Mouse (Mus musculus) CD4-positive naive resting alpha-beta T cell, adult 57 days (primary cell): ENCODE results near the gene Shank3. TPM values are rescaled to one million over a fixed set of nuclear protein-coding genes. Genes with fewer than 3 reads are reported as not detected.

Source experiments
- total RNA-seq: library from RNA; stranded (reverse); gene quantifications from one replicate; pipeline ENCODE4 v1.2.4, GENCODE M21; 2023

The Shank3 gene
- total RNA-seq, result 1.0 TPM

DNA sequence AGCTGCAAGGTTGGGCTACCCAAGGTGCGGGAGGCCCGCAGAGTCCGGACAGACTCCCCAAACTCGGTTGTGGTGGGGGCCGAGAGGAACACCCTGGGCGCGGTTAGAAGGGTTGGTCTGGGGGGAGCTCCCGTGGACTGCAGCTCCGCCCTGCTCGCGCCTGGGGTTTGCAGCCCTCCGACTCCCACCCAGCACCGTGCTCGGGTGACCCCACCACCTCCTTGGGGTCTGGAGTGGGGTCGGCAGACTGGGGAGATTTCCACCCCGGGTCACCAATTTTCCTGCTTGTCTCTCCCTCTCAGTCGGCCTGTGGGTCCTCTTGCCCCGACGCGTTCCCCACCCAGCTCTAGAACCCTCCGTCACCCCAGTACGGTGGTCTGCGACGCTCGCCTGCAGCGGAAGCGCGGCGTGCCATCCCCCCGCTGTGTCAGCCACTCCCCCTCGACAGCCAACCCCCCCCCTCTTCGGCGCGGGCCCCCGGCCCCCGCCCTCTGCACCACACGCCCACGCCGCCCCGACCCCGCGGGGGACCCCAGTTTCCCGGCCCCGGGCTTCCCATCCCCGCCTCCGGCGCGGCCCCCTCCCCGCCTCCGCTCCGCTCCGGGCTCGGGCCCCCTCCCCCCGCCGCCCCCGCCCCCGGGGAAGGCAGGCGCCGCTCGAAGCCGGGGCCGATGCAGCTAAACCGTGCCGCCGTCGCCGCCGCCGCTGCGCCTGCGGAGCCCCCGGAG lies at the start of gene Shank3:
Shank3 (plus strand) TSS at position 663 of the 728 bp plus-strand sequence.

DNA sequence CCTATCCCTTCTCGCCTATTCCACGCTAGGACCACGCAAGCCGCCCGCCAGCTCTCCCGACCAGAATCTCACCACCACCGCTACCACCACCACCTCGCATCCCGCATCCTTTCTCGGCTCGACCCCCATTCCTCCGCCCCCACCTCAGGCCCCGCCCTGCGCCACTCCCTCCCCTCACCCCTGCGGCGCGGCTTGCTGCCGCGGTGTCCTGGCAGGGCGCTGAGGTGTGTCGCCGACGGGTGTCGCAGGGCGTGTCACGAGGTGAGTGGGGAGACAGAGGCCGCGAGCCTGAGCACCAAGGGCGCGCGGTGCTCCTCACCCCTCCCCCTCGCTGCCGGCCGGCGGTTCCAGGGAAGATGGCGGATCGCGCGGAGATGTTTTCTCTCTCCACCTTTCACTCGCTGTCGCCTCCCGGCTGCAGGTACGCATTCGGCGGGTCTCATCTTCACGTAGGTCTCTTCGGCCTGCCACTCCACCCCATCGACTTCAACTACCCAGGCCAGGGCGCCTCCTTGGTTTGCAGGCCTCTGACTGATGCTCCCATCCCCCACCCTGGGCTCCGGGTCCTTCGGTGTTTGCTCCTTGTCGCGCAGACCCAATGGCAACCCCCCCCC lies 45.5 kb upstream of the Shank3 start, which contains the start of gene Mapk8ip2:
Mapk8ip2 (plus strand) TSS at position 49 of the 614 bp plus-strand sequence.

DNA sequence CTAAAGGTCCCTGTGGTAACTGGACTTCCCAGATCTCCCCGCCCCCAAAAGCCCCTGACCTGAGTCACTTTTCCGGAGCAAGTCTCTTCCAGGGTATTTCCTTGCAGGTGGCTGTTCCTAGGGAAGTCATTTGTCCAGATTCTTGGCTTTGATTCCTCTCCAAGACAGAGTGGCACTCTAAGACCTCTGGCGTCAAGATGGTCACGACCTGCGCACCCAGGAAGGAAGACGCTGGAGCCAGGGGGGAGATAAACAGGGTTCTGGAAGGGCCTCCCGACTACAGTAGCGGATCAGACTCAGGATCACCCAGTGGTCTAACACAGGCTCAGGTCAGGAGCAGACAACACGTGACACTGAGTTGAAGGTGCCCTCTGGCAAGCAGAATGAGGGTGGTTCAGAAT lies 22.3 kb upstream of the Shank3 start, which contains the start of gene Arsa:
Arsa (minus strand) TSS at position 335 of the 401 bp plus-strand sequence.

DNA sequence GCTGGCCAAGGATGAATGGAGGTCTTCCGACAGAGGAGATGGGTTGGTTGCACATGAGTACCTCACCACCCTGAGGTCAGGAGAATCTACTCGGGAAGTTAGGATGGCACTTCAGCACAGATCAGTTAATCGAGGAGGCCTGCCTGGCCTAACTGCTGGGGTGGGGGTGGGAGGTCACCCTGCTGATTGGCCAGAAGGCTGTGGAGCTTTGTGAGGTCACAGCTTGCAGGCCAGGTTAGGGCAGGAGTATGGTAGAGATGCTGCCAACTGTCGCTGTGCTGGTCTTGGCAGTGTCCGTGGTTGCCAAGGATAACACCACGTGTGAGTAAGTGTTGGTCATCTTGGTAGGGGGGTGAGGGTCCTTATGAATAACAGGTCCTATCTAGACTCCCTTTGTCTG lies 68.7 kb downstream of the Shank3 start, which contains the start of gene Acr:
Acr (plus strand) TSS at position 213 of the 400 bp plus-strand sequence.

DNA sequence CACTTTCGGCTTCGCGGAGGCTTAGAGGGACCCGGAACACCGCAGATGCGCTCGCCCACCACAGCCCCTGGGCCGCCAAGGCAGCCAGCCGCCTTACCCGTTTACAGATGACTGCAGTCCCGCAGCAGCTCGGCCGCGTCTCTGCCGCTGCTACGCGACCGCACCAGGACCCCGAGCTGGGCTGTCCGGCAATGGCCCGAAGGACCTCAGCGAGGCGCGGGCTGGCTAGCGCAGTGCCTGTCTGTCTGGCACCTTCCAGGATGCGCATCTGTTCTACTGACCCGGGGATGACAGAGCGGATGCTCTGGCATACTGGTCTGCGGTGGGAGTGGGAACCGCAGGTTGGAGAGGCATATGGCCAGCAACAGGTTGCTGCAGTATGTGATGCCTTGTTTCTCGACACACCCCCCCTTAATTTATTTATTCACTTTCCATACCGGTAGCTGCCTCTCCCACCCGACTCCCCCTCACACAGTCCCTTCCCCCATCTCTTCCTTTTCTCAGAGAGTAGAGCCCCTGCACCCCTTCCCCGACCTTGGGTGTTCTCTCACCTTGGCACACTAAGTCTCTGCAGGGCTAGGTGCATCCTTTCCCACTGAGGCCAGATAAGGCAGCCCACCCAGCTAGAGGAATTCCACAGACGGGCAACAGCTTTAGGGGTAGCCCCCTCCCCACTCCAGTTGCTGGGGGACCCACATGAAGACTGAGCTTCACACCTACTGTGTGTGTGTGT lies 92.5 kb downstream of the Shank3 start, which contains the start of gene Rabl2:
Rabl2 (minus strand) TSS at position 201 of the 733 bp plus-strand sequence.

Other genes with a start within 250 kb of the Shank3 start
- 416 TPM for gene Sbf1, start 184.3 kb upstream of the Shank3 start, total RNA-seq
- not detected for gene Adm2, start 176.9 kb upstream of the Shank3 start, total RNA-seq
- not detected for gene Miox, start 165.2 kb upstream of the Shank3 start, total RNA-seq
- gene Lmf2, start 144.0 kb upstream of the Shank3 start, total RNA-seq, result 52.1 TPM
- 133 TPM for gene Ncaph2, start 143.9 kb upstream of the Shank3 start, total RNA-seq
- gene Sco2, start 125.8 kb upstream of the Shank3 start, total RNA-seq, result 18.3 TPM
- 0.50 TPM for gene Tymp, start 122.6 kb upstream of the Shank3 start, total RNA-seq
- gene Odf3b, start 120.3 kb upstream of the Shank3 start, total RNA-seq, result 1.7 TPM
- not detected for gene Klhdc7b, start 114.7 kb upstream of the Shank3 start, total RNA-seq
- not detected for gene Syce3, start 89.1 kb upstream of the Shank3 start, total RNA-seq
- gene Cpt1b, start 73.8 kb upstream of the Shank3 start, total RNA-seq, result 2.2 TPM
- gene C730034F03Rik, start 70.0 kb upstream of the Shank3 start, total RNA-seq, result 9.0 TPM
- 2.9 TPM for gene Gm44502, start 69.9 kb upstream of the Shank3 start, total RNA-seq
- 194 TPM for gene Chkb, start 69.7 kb upstream of the Shank3 start, total RNA-seq
- not detected for gene Mapk8ip2, start 45.7 kb upstream of the Shank3 start, total RNA-seq
- gene Arsa, start 22.2 kb upstream of the Shank3 start, total RNA-seq, result 13.7 TPM
- not detected for gene Acr, start 68.7 kb downstream of the Shank3 start, total RNA-seq
- gene Rabl2, start 92.3 kb downstream of the Shank3 start, total RNA-seq, result 0.68 TPM